Mouse (Mus musculus) fat pad, adult 2 months (tissue): Measurements from ENCODE around the gene Stoml2.
A peak's percentile ranks its signal among the peaks of the same experiment; 100 is the strongest.
"Not testable (repeated sequence)": the region's sequence is repeated elsewhere in the genome, so short reads cannot be mapped to it uniquely, and the experiment has no call there.

Source experiments
- DNase-seq: peaks from one replicate; pipeline ENCODE4 v3.0.0-alpha.2; 2011; ENCODE audit warnings: low read depth, low spot score; ENCODE audit errors: extremely low read depth

Stoml2 gene

GRCm38 (mm10) chr4:43005765-43006164 lies 25.7 kb downstream of the Stoml2 start:
- DNase-seq = no peak

GRCm38 (mm10) chr4:43004951-43005350 lies 26.6 kb downstream of the Stoml2 start:
- no peak for DNase-seq

- no peak for DNase-seq
Measured at GRCm38 (mm10) chr4:43002756-43003439, 28.6 kb downstream of the Stoml2 start.

GRCm38 (mm10) chr4:43001272-43001671 lies 30.2 kb downstream of the Stoml2 start:
- DNase-seq = no peak

GRCm38 (mm10) chr4:43000141-43000986 lies 31.1 kb downstream of the Stoml2 start, which contains the start of gene Vcp:
TSS of gene Vcp (minus strand) at chr4:43000507.
- peak; percentile 97 for DNase-seq

GRCm38 (mm10) chr4:42999451-43000140 lies 31.9 kb downstream of the Stoml2 start:
- DNase-seq = no peak

- no peak for DNase-seq
Measured at GRCm38 (mm10) chr4:42998022-42998421, 33.5 kb downstream of the Stoml2 start.

- no peak for DNase-seq
Measured at GRCm38 (mm10) chr4:42988296-42988695, 43.2 kb downstream of the Stoml2 start.

- DNase-seq = not testable (repeated sequence)
Measured at GRCm38 (mm10) chr4:42980467-42980866, 51.0 kb downstream of the Stoml2 start.

- no peak for DNase-seq
Measured at GRCm38 (mm10) chr4:42978062-42978461, 53.4 kb downstream of the Stoml2 start.
